Mouse (Mus musculus) kidney, adult 9 months (tissue): ENCODE data around the gene Il1rap.
A peak's percentile ranks its signal among the peaks of the same experiment; 100 is the strongest.

ENCODE experiments used
- DNase-seq: peaks from one replicate; pipeline ENCODE4 v3.0.0; 2022

Il1rap gene

DNA sequence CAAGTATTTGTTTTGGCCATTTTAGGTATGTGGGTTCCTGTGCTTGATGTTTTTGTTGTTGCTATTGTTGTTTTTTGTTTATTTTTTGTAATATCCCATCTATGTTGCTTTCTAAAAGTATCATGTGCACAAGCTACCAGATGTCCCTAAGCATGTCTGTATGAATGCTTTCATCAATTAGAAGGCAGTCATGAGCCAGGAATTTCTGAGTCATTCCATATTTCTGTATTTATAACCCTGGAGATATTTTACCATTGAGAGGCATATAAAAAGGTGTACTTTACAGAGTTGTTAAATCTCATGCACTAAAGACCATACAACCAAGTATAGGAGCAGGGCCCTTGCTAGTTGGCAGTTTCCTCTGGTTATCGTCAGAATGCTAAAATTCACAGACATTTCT is 41.6 kb downstream of the Il1rap start:
- no peak for DNase-seq

DNA sequence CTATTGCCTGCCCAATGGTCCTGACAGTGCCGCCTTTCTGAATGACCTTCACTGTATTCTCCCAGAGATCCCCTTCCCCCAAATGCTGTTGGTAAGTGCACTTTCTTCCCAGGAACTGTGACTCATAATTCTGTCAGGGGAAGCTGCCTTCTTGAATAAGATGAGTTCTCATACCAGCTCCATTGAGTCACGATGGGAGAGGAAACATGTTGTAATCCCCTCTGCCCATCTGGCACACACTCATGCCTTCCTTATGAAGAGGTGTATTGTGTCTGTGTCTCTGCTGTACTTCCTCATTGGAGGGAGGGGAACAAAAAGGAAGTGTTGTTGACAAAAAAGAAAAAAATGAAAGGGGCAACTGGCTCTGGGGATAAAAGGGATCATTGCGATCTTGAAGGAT is 44.6 kb downstream of the Il1rap start:
- no peak for DNase-seq

DNA sequence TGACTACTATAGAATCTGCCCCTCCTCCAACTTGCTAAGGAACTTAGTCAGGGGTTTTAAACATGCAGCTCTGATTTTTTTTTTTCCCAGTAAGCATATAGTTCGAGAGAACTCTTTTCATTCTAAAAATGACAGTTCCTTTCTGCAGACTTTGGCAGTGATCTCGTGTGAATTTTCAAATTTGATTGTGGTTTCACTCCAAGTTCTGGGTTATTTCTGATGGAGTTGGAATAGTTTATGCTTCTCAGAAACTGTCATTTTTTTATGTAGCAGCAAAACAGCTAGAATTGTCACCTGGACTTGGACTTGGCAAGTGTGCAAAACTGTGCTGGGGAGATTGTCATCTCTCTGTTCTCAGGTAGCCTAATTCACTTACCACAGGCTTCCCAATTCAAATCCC is 53.3 kb downstream of the Il1rap start:
- no peak for DNase-seq

DNA sequence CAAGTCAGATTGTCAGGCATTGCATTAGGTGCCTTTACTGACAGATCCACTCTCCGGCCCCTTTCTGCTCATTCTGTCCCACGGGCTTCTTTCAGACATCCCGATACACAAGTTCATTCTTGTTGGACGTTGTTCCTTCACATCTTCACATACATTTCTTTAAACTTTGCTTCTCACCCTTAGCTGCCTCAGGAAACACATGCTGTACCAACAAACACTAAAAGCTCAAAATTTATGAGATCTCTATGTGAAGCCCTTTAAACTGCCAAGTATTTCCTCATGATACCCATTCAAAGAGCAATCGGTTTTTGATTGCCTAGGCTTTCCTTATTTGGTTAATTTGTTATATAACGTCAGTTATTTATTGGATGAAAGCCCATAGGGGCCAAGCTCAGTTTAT is 61.6 kb downstream of the Il1rap start:
- DNase-seq: no peak

DNA sequence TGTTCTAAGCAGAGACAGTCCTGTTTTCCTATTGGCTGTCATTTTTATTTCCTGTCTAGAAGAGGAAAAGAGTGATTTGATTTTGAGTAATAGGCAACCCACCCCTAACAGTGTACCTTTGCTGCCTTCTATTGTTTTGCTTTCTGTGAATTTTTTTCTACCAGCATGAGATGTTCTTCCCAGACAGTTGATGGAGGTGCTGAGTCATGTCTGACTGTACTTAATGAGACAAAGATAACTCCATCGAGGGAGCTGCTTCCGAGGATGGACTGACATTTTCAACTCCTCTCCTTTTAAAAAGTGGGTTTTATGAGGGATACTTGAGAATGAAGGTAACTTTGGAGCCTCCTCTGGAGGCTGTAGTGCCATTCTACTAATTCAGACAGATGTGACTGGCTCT is 64.6 kb downstream of the Il1rap start:
- no peak for DNase-seq

DNA sequence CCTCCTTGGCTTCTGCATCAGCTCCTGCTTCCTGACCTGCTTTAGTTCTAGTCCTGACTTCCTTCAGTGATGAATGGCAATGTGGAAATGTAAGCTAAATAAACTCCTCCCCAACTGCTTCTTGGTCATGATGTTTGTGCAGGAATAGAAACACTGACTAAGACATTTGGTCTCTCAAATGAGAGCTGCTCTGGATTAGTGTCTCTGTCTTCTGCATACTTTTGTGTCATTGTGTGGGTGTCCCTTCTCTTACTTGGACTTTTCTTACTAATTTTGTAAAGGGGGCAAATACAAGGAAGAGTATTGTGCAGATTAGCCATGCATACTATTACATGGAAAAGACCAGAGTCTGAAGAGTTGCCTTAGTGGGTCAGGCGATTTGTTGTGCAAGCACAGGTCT is 65.5 kb downstream of the Il1rap start:
- no peak for DNase-seq

DNA sequence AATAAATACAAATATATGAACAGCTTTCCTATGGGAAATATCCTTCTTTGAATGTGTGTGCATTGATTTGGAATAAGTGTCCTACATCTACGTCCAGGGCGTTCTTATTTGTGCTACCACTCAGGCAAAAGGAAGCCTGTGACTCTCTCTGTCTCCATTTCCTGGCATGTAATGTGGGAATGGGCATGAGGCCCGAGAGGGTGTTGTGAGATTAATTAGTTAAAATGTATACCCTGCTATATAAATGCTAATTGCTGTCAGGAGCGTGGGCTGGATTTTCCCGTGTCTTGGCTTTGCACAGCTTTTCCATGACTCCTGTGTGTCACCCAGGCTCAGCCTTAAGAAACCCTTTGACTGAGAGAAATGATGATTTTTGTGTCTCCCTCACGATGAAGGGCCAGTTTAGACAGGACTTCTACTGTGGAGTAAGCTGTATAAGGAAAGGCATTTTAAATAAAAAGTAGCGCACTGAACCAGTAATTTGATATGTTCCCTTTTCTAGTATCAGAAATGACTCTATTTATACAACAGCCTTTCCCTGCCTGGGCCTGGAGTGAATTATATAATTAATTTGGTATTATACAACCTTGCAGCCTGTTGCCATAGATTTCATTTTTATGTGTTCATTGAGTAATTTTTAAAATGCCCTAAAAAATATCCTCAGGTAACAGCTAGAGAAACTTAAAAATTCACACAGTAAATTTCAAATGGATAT is 81.4 kb downstream of the Il1rap start:
- no peak for DNase-seq

DNA sequence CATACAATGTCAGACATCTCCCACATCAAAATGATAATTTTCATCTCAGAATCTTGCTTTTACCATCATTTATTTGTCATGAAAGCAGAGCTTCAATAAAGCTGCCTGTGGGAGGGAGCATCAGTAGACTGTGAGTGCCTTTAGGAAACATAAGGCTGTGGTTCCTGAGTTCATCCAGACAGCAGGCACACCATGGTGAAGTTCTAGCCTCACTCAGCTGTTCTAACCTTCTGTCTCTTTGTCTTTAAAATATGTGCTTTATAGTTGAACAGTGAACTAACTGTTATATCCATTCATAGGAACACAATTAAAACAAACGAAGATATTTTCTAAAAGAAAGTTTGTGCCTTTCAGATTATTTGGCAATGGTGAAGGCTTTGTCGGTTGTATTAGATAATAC is 84.9 kb downstream of the Il1rap start:
- DNase-seq: no peak

DNA sequence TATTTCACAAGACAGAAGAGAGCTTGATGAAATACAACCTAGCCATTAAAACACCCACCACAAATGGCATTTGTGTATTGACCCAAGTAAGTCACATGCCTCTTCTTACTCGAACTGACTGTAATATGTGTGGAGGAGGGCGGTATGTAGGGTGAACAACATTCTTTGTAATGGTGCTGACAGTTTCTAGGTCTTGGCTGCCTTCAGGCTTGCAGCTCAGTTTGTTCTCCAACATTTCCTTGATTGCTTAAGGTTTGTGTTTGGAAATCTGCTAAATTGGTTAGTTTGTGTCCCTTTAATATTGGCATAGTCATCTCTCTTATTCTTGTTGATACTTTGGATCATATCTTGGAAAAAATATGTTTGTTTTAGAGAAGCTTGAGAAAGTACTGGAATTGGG is 87.6 kb downstream of the Il1rap start:
- DNase-seq: no peak

DNA sequence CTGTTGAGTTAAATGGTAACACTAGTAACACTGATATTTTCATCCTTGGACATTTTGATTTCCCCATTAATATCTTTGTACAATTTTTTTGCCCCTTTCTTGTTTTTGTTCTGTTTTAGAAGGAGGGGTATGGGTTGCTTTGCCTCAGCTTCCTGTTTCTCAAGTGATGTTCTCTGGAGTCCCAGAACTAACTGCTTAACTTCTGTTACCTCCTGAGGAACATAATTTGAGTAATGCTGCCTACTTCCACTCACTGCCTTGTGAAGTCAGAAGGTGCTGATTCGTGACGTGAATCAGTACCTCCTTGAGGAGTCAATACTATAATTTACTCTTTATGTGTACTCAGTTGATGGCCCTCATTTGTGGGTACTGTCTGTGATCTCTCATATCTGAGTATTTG is 98.9 kb downstream of the Il1rap start:
- DNase-seq: no peak

DNA sequence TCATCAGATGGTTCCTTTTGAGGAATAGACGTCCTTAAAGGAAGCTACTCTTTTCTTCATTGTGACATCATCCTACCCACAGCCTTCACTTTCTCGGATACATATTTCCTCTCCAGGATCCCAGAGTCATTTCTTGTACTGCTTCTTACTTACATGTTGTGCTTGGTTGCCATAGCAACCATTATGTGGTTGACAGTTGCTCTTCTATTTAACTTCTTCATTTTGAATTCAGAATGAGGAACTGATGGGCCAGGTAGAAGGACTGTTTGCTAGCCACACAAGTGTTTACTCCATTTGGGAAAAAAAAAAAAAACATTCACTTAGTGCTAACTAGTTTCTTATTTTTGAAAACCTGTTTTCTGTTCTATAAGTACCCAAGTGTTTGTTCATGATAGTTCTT is 108.3 kb downstream of the Il1rap start:
- no peak for DNase-seq

DNA sequence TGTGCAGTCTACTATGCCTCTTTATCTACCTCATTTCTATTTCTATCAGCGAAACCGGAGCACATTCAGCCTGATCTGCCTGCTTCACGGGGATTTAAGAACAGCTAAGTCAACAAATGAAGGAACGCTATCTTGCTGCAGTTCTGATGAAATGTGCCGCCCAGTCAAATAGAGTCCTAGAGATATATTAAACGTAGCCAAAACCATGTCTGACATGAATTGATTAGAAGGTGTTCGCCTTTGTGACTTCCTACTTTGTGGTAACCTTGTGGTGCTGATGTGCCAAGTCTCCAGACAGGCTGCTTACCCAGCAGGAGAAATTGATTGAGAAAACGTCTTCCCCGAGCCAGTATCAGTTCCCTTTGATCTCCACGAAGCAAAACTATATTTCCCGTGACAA is 109.8 kb downstream of the Il1rap start:
- DNase-seq: no peak

DNA sequence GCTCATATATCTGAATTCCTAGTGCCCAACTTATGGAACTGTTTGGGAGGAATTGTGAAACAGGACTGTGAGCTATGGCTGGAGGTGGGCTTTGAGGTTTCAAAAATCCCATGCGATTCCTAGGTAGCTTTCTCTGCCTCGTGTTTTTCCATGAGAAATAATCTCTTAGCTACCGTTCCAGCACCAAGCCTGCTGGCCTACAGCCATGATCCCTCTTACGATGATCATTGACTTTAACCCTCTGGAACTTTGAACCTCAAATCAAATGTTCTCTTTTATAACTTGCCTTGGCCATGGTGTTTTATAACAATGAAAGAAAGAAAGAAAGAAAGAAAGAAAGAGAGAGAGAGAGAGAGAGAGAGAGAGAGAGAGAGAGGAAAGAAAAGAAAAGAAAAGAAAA is 116.6 kb downstream of the Il1rap start:
- peak; percentile 84 for DNase-seq

DNA sequence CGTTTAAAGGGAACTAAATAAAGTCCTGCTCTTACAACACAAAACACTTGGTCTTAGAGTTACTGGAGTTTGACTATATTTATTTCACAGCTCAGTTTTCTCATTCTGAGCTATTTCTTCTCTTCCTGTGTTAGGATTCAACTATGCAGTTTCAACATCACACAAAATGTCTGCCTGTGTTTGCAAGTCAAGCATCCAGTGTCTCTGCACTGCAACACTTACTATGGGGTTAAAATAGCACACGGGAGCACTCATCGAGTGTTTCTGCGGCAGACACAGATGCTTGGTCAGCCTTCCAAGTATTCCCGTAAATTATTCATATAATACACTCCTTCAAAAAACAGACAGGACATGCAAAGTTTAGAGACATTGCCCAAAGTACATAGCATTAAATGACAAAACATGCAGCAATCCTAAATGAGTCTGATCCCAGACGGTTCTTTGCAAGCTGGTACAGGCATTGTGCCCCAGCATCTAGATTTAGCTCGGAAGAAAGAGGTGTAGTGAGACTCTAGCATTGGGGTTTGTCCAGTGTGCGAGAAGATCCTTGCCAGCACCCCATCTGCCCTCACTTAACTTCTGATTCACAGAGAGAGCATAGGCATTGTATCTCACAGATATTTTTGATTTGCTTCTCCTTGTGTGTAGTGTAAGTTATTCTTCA is 119.1 kb downstream of the Il1rap start:
- DNase-seq: no peak

DNA sequence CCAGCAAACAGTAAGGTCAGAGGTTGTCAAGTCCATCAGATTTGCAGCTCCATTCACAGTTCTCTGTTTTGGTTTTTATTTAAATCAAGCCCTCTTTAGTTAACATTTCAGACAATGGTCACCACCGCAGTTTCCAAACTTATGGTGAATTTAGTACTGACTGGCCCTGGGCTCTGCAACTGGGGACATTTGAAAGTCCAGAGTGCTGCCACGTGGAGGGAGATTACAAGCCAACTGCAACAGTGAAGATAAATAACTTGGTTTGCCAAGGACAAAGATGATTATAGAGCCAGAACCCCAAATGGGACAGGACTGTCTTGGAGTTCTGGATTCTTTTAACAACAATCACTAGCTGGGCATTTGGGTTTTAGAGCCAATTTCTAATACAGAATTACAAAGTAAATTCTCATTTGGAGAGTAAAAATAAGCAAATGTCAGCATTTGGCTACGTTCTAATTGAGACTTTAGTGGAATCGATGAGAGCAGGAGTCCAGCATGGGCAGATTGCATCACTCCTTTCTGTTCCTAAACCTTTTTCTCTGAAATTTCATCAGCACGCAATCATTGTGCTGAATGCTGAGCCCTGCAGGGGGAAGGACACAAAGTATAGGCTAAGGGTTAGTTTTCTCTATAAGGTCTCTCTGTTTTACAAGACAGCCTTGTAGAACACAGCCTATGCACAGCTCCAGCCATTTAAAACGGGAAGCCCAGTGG is 124.3 kb downstream of the Il1rap start:
- DNase-seq: no peak

DNA sequence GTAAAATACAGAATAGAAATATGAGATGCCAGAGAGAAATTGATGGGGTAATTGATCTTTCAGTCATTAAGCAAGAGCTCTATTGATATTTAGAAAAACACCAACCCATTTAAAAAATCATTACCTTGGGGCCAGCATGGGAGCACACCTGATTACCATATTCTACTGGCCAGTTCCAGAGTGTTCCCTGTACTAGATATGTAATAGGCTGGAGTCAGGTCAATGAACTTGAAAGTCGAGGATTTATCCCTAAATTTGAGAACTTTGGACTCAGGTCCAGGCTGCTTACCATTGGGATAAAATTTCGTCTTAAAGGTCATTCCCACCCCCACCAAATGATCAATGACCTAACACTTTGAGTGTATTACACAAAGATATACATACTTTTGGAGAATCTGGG is 125.0 kb downstream of the Il1rap start:
- peak; percentile 9 for DNase-seq

DNA sequence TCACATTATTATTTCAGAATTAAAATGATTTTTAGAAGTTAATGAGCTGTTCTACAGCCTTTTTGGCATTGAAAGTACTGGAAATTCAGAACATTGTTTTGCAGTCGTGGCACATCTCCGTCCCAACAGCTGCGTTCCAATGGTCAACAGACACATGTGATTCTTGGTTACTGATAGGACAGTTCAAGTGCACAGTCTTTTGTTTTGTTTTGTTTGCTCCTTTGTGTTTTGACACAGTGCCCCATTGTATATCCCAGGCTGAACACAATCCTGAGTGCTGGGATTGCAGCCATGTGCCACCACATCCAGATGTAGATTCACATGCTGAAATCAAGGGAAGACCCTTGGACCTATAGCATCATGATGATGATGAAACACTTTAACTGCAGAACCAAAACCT is 129.4 kb downstream of the Il1rap start:
- no peak for DNase-seq

DNA sequence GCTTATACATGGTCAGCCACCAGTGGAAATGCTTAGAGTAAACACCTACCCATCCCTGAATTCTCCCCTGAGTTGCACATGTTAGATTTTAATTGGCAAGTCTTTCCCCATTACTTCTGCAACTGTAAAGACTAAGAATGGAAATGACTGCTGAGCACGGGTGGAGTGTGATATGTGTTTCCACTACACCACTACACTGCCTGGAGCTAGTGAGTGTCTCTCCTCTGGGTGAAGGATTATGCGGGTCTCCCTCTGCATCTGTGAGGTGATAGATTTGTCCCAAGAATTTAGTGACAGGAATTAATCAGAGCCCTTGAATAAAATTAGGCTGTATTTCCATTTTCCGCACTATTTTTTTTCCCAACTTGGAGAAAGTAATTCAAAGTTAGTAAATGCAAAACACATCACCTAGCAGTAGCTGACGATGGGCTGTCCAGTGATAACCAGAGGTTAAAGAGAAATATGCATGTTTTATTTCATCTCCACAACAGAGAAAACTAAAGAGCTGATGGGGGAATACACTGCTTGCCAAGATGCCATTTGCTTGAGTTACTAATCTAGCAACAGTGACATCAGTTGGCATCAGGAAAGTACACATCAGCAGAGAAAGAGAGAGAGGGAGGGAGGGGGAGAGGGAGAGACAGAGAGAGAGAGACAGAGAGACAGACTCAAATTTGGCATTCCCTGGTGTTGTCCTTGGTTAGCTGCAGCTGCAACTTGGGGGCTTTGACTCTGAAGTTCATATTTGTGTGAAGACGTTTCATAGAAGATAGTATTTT is 132.2 kb downstream of the Il1rap start:
- DNase-seq: no peak

DNA sequence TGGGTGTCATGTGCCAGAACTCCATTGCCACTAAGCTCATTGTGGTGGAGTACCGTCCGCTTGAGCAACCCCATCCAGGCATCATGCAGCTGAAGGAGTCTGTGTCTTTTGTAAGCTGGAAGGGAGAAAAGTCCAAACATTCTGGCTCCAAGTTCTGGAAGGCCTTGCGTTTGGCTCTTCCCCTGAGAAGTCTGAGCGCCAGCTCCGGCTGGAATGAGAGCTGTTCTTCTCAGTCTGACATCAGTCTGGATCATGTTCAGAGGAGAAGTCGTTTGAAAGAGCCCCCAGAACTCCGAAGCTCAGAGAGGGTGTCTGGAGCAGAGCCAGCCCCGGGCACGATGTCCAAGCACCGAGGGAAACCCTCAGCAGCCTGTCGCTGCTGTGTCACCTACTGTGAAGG is 141.0 kb downstream of the Il1rap start:
- DNase-seq: no peak

DNA sequence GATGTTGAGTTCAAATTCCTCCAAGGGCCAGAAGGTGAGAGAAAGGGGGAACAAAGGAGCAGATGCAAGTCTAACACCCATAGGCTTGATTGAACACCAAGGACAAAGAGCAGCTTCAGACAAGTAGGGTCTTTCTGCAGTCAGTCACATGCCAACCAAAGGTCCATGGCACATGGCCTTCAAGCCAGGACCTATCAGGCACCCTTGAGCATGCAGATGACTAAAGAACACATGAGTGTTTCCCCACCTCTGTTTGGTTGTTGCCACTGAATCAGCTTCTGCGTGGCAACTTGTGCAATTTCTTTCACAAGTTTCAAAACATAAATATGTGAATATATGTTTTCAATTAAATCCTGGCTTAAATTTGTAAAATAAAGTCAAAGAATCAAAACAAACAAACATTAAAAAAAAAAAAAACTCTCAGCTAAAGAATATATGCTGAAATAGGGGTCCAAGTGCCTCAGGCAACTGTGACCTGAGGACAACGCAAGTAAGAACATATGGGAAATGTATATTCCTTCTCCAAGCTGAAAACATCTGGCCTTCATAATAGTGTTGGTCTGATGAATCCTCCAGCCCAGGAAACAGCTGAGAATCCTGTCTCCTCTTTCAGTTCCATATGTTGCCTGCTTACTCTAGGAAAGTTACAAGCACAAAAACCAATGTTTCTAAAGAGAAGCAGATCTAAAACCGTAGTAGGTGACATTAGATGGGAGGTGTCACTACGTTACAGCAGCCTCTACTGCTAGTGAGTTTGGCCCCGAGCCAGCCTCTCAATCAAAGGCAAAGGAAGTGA is 142.6 kb downstream of the Il1rap start:
- DNase-seq: no peak

DNA sequence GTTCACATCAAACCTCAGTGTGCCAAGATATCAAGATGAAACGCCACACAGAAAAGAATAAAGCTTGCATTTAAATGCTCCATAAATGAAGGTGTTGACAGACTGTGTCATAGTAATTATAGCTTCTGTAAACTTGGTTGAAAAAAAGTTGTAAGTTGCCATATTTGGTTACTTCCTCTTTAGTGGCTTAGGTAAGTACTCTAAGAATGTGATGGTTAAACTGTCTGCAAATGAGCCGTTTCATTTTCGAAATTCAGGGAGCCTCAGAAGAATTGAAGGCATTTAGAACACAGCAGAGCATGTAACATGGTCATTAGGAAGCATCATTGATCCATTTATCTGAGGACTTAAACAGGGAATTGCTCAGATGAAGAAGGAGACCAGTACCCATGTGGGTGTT is 146.6 kb downstream of the Il1rap start:
- DNase-seq: no peak

DNA sequence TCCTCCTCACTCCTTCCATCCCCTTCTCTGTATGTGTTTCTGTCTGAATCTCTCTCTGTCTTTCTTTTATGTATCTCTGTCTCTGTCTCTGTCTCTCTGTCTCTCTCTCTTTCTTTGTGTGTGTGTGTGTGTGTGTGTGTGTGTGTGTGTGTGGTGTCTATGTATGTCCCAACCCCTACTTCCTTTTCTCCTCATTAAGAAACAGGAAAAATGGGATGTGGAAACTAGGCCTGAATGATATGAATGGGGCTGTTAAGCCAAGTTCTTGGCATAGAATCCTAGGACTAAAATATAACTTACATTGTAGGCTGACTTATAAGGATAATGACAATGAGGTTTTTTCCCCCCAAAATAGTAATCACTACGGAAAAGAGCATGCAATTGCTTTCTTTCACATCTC is 149.4 kb downstream of the Il1rap start:
- DNase-seq: no peak

DNA sequence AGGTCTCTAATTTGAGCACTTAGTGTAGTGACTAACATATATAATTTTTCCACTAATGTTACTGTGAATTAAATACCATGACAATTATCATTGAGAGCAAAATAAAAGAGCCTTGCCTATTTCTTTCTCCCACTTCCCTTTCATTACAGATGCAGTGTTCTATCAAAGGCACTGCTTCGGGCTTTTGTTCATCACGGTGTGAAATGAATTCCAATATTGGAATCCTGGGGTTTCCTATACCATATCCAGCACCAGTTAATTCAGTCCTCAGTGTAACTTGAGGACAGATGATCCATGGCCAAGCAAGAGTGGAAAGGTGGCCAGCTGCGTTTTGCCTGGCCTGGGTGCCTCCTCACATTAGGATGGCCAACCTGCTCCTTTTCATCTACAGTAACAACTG is 151.1 kb downstream of the Il1rap start:
- no peak for DNase-seq
